Mouse (Mus musculus) small intestine, adult 2 months (tissue): ENCODE data around the gene D2hgdh.

Source experiments
- CTCF ChIP-seq: fragments of 200-500 bp; IDR thresholded peaks from 2 replicates; pipeline ENCODE4 v1.5.1; 2012; ENCODE audit warnings: low read depth, mild to moderate bottlenecking, control low read depth, inconsistent platforms, low read length, moderate library complexity, mixed read lengths; ENCODE audit not compliant: insufficient replicate concordance, insufficient read length; ENCODE audit errors: extremely low read depth
- POLR2A ChIP-seq: fragments of 200-500 bp; IDR thresholded peaks from 2 replicates; pipeline ENCODE4 v1.6.1; 2012; ENCODE audit warnings: low read depth, mild to moderate bottlenecking, control low read depth, inconsistent platforms, low read length, moderate library complexity

DNA sequence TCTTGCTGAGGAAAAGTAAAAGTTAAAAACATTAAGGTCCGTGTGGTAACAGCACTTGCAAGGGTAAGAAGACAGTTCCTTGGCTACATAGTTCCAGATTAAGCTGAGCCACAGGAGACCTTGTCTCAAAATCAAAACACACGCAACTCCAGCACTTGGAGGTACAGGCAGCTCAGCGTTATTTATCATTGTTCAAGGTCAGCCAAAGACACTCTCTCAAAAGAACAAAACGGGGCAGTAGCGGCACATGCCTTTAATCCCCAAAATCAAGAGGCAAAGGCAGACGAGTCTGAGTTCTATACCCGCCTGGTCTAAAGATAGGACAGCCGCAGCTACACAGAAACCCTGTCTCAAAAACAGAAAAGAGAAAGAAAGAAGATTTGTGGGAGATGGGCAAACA is 28.8 kb upstream of the D2hgdh start:
- TF ChIP-seq CTCF = no peak
- no peak for TF ChIP-seq POLR2A
